15 mouse cellular contexts compared by ENCODE assay signal in genomic region chr7:74529183-74529757, GRCm38 (mm10). TPM values are rescaled to one million over a fixed set of nuclear protein-coding genes. Genes with fewer than 3 reads are reported as not detected.
DNase-seq lines count a peak whose midpoint lies in the region; ATAC-seq lines count a peak whose summit lies in the region.
"Had no signal": no experiment of that assay in that cellular context is flagged by ENCODE, and none has a peak within 500 bp of the region (broad histone marks: within the 10 kb centered on the region; RNA-seq: fewer than 3 reads in every experiment).

No protein-coding gene starts in this region.

- 25% methylated on average over 4 of the region's 4 CpGs for WGBS in heart, embryonic 16.5 days
- WGBS in forebrain, embryonic 13.5 days: 58% methylated on average over 4 of the region's 4 CpGs

- no peaks in the 10 kb centered on the region for H3K9me3 ChIP-seq in heart, embryonic 16.5 days (replicated peaks; ENCODE audit: control insufficient read depth, low read length)
- H3K9me3 ChIP-seq in forebrain, embryonic 13.5 days (replicated peaks): no peaks in the 10 kb centered on the region
- H3K9me3 ChIP-seq: embryonic facial prominence, embryonic 12.5 days; intestine, embryonic 15.5 days; limb, embryonic 15.5 days had no signal

- no peak overlapping the region for H3K4me2 ChIP-seq in heart, embryonic 16.5 days (ENCODE audit: low read depth, low read length)
- no peak overlapping the region for H3K4me2 ChIP-seq in forebrain, embryonic 13.5 days
- H3K4me2 ChIP-seq: embryonic facial prominence, embryonic 12.5 days; intestine, embryonic 15.5 days; limb, embryonic 15.5 days had no signal

- H3K27ac ChIP-seq in heart, embryonic 16.5 days (ENCODE audit: low read length): peak overlapping the region; percentile 48; the same call in 1 of the 2 replicates
- no peak overlapping the region for H3K27ac ChIP-seq in forebrain, embryonic 13.5 days
- H3K27ac ChIP-seq: embryonic facial prominence, embryonic 12.5 days; intestine, embryonic 15.5 days; limb, embryonic 15.5 days had no signal

- no peaks in the 10 kb centered on the region for H3K27me3 ChIP-seq in heart, embryonic 16.5 days (ENCODE audit: control insufficient read depth, insufficient read depth, low read length)
- H3K27me3 ChIP-seq in forebrain, embryonic 13.5 days: no peaks in the 10 kb centered on the region
- H3K27me3 ChIP-seq: embryonic facial prominence, embryonic 12.5 days; intestine, embryonic 15.5 days; limb, embryonic 15.5 days had no signal

- H3K9ac ChIP-seq in heart, embryonic 16.5 days (ENCODE audit: low read length): 0 out of 2 replicates have a peak overlapping the region, but pooled peaks have one; percentile 14
- no peak overlapping the region for H3K9ac ChIP-seq in forebrain, embryonic 13.5 days
- H3K9ac ChIP-seq: embryonic facial prominence, embryonic 12.5 days; intestine, embryonic 15.5 days; limb, embryonic 15.5 days had no signal

- no peaks in the 10 kb centered on the region for H3K36me3 ChIP-seq in heart, embryonic 16.5 days (ENCODE audit: control insufficient read depth, insufficient read depth)
- no peaks in the 10 kb centered on the region for H3K36me3 ChIP-seq in forebrain, embryonic 13.5 days (ENCODE audit: poor library complexity, severe bottlenecking)
- H3K36me3 ChIP-seq: embryonic facial prominence, embryonic 12.5 days; intestine, embryonic 15.5 days; limb, embryonic 15.5 days had no signal

- ATAC-seq in heart, embryonic 16.5 days (replicated peaks; ENCODE audit: extremely low read depth, insufficient read depth, low FRiP score): no peak
- ATAC-seq in forebrain, embryonic 13.5 days: no peak
- ATAC-seq: intestine, embryonic 15.5 days had no signal

- no peak overlapping the region for H3K4me3 ChIP-seq in heart, embryonic 16.5 days (ENCODE audit: low read length)
- H3K4me3 ChIP-seq in forebrain, embryonic 13.5 days: no peak overlapping the region
- H3K4me3 ChIP-seq: embryonic facial prominence, embryonic 12.5 days; intestine, embryonic 15.5 days; limb, embryonic 15.5 days had no signal

- peak; percentile 14 for DNase-seq in adrenal gland, postnatal 10 days
- DNase-seq in adrenal gland, postnatal 14 days: no peak
- DNase-seq in heart, adult 9 months (ENCODE audit: low spot score in 2 of 2): no peak
- peak; percentile 46 for DNase-seq in CD4-positive, CD25-positive, alpha-beta regulatory T cell, adult 2 months (ENCODE audit: low read depth, low spot score)
- DNase-seq in induced T-regulatory cell, adult 2 months (ENCODE audit: low read depth): peak; percentile 68
- no peak for DNase-seq in urinary bladder, postnatal 25 days (ENCODE audit: low spot score)
- DNase-seq: cerebellum, postnatal 36 days; lung, postnatal 10 days; midbrain, embryonic 14.5 days; right cerebral cortex, postnatal 4 days had no signal

- H3K4me1 ChIP-seq in heart, embryonic 16.5 days (ENCODE audit: control insufficient read depth, insufficient read depth, low read length): peaks cover 28% of the 10 kb centered on the region
- H3K4me1 ChIP-seq in forebrain, embryonic 13.5 days: no peaks in the 10 kb centered on the region
- H3K4me1 ChIP-seq: intestine, embryonic 15.5 days; limb, embryonic 15.5 days had no signal

RNA-seq across cellular contexts. Expression of gene Slco3a1, which starts 25.3 kb away (rescaled TPM):
- 10 to 100 TPM; 20.5 to 31.2 TPM for total RNA-seq in adrenal gland, postnatal 10 days (2021)
- 20.8 and 26.1 TPM in 2 replicates for total RNA-seq in adrenal gland, postnatal 14 days (2021)
- 15.3 and 15.8 TPM in 2 replicates for polyA plus RNA-seq in heart, embryonic 16.5 days (2015; fragmentation: Nextera tagmentation; extraction: Ambion mirVana)
- polyA plus RNA-seq in forebrain, embryonic 13.5 days (2015; fragmentation: Nextera tagmentation; extraction: Ambion mirVana): 14.0 and 16.5 TPM in 2 replicates

Comparison
In these comparisons a context has a peak if more than half of its experiments do, and no peak if none do; other contexts are left out.
1. DNase-seq: peak in adrenal gland, postnatal 10 days (single experiment), CD4-positive, CD25-positive, alpha-beta regulatory T cell, adult 2 months (single experiment) and induced T-regulatory cell, adult 2 months (single experiment); none in adrenal gland, postnatal 14 days (single experiment), heart, adult 9 months (0 of 2) and urinary bladder, postnatal 25 days (single experiment).